Mouse (Mus musculus): Measurements from ENCODE around the gene Pspn. TPM values are rescaled to one million over a fixed set of nuclear protein-coding genes. Genes with fewer than 3 reads are reported as not detected.
A peak's percentile ranks its signal among the peaks of the same experiment; 100 is the strongest.

Pspn gene
- polyA plus RNA-seq, 2 experiments, result not detected

DNA sequence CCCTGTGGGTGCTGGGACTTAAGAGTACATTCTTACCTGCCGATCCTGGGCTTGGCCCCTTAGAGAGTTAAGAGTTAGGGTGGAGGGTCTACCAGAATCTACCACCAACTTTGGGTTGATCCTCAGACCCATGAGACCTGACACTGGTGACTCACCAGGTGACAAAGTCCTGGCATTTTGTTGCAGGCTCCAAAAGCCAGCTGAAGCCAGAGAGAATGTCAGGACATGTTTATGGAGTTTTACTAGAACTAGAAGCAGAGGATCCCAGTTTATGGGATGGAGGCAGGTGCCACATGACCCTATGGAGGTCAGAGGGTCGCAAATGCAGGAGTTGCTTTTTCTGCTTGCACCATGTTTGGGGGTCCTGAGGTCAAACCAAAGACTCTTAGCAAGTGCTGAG, 3.3 kb downstream of the Pspn start:
- TF ChIP-seq POLR2A (IDR thresholded peaks at IDR 0.05; ENCODE audit: borderline replicate concordance, extremely low read depth, insufficient read depth, insufficient read length), result no peak
- DNase-seq (ENCODE audit: low spot score) (no peak), ATAC-seq (ENCODE audit: low FRiP score, low read depth) (no peak)
- Histone ChIP-seq H3K4me3 (replicated peaks; ENCODE audit: low read length) (no peak overlapping the region), H3K36me3 (ENCODE audit: control insufficient read depth, insufficient read depth, low read length) (peaks cover 54% of the 10 kb centered on the region), H3K4me1 (ENCODE audit: control insufficient read depth, insufficient read depth, low read length) (peaks cover 8% of the 10 kb centered on the region; the same call in 1 of the 2 replicates), H3K9me3 (ENCODE audit: control insufficient read depth, low read length) (no peaks in the 10 kb centered on the region), H3K4me2 (replicated peaks; ENCODE audit: low read depth, low read length, severe bottlenecking) (peak overlapping the region; percentile 75; the same call in 1 of the 2 replicates), H3K9ac (ENCODE audit: low read depth, low read length, severe bottlenecking) (no peak overlapping the region), H3K27ac (replicated peaks; ENCODE audit: low read depth, low read length) (no peak overlapping the region), H3K27me3 (ENCODE audit: control insufficient read depth, insufficient read depth, low read length) (no peaks in the 10 kb centered on the region)
- 67% methylated on average over 2 of the region's 2 CpGs for WGBS

- no peak overlapping the region for H3K4me2 ChIP-seq (replicated peaks; ENCODE audit: low read depth, low read length, severe bottlenecking)
- no peak overlapping the region for H3K27ac ChIP-seq (replicated peaks; ENCODE audit: low read depth, low read length)
- H3K4me1 ChIP-seq (ENCODE audit: control insufficient read depth, insufficient read depth, low read length), result peaks cover 14% of the 10 kb centered on the region; the same call in 1 of the 2 replicates
- 91% methylated on average over 8 of the region's 8 CpGs for WGBS
- H3K4me3 ChIP-seq (replicated peaks; ENCODE audit: low read length), result no peak overlapping the region
- DNase-seq (ENCODE audit: low spot score), result no peak
- ATAC-seq (ENCODE audit: low FRiP score, low read depth), result no peak
- no peak overlapping the region for H3K9ac ChIP-seq (ENCODE audit: low read depth, low read length, severe bottlenecking)
- no peaks in the 10 kb centered on the region for H3K9me3 ChIP-seq (ENCODE audit: control insufficient read depth, low read length)
- TF ChIP-seq POLR2A (IDR thresholded peaks at IDR 0.05; ENCODE audit: borderline replicate concordance, extremely low read depth, insufficient read depth, insufficient read length), result no peak
- H3K36me3 ChIP-seq (ENCODE audit: control insufficient read depth, insufficient read depth, low read length), result peaks cover 57% of the 10 kb centered on the region
- H3K27me3 ChIP-seq (ENCODE audit: control insufficient read depth, insufficient read depth, low read length), result no peaks in the 10 kb centered on the region
Observed at GRCm38 (mm10) chr17:56995046-56995445, 4.8 kb downstream of the Pspn start.

- Histone ChIP-seq H3K4me3 (replicated peaks; ENCODE audit: low read length) (peak overlapping the region; percentile 91), H3K4me1 (ENCODE audit: control insufficient read depth, insufficient read depth, low read length) (peaks cover 5% of the 10 kb centered on the region; the same call in 1 of the 2 replicates), H3K27me3 (ENCODE audit: control insufficient read depth, insufficient read depth, low read length) (no peaks in the 10 kb centered on the region), H3K9me3 (ENCODE audit: control insufficient read depth, low read length) (no peaks in the 10 kb centered on the region), H3K36me3 (ENCODE audit: control insufficient read depth, insufficient read depth, low read length) (peaks cover 42% of the 10 kb centered on the region), H3K27ac (replicated peaks; ENCODE audit: low read depth, low read length) (no peak overlapping the region), H3K9ac (ENCODE audit: low read depth, low read length, severe bottlenecking) (peak overlapping the region; percentile 87), H3K4me2 (replicated peaks; ENCODE audit: low read depth, low read length, severe bottlenecking) (peak overlapping the region; percentile 86)
- no peak for ATAC-seq (ENCODE audit: low FRiP score, low read depth)
- 71% methylated on average over 2 of the region's 2 CpGs for WGBS
- no peak for DNase-seq (ENCODE audit: low spot score)
- no peak for TF ChIP-seq POLR2A (IDR thresholded peaks at IDR 0.05; ENCODE audit: borderline replicate concordance, extremely low read depth, insufficient read depth, insufficient read length)
Observed at GRCm38 (mm10) chr17:56990966-56991365, 8.9 kb downstream of the Pspn start.

DNA sequence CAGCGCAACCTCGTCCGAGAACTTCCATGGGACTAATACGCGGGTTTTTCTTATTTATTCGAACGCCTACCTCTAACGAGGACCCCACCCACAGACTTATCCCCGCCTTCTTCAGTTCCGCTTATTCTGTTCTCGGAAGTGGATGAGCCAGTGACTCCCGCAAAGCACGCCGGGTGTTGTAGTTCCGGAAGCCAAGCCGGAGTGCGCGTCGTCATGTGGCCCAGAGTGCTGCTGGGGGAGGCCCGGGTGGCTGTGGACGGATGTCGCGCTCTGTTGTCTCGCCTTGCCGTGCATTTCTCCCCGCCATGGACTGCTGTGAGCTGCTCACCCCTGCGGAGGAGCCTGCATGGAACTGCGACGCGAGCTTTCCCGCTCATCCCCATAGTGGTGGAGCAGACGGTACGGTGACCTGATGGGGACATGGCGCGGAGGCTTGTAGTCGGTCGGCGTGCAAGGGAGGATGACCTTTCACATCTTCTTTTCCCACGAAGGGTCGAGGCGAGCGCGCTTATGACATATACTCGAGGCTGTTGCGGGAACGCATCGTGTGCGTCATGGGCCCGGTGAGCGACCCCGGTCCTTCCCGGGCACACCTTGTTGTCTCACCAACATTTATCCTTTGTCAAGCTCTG, 9.6 kb downstream of the Pspn start, which contains the start of gene Clpp:
Clpp (plus strand) TSS at position 191 of the 632 bp plus-strand sequence.
- H3K27ac ChIP-seq (replicated peaks; ENCODE audit: low read depth, low read length), result peak within 1 kb of the TSS; percentile 55; the same call in 1 of the 2 replicates
- peak within 1 kb of the TSS; percentile 87 for H3K9ac ChIP-seq (ENCODE audit: low read depth, low read length, severe bottlenecking)
- TF ChIP-seq POLR2A (IDR thresholded peaks at IDR 0.05; ENCODE audit: borderline replicate concordance, extremely low read depth, insufficient read depth, insufficient read length), result peak; percentile 93
- peaks cover 5% of the 10 kb centered on the region; the same call in 1 of the 2 replicates for H3K4me1 ChIP-seq (ENCODE audit: control insufficient read depth, insufficient read depth, low read length)
- no peaks in the 10 kb centered on the region for H3K9me3 ChIP-seq (ENCODE audit: control insufficient read depth, low read length)
- peak within 1 kb of the TSS; percentile 86 for H3K4me2 ChIP-seq (replicated peaks; ENCODE audit: low read depth, low read length, severe bottlenecking)
- no peaks in the 10 kb centered on the region for H3K27me3 ChIP-seq (ENCODE audit: control insufficient read depth, insufficient read depth, low read length)
- peak; percentile 97 for ATAC-seq (ENCODE audit: low FRiP score, low read depth)
- WGBS, result under 1% methylated on average over 52 of the region's 52 CpGs
- peaks cover 35% of the 10 kb centered on the region for H3K36me3 ChIP-seq (ENCODE audit: control insufficient read depth, insufficient read depth, low read length)
- DNase-seq (ENCODE audit: low spot score), result peak; percentile 96
- peak within 1 kb of the TSS; percentile 91 for H3K4me3 ChIP-seq (replicated peaks; ENCODE audit: low read length)

DNA sequence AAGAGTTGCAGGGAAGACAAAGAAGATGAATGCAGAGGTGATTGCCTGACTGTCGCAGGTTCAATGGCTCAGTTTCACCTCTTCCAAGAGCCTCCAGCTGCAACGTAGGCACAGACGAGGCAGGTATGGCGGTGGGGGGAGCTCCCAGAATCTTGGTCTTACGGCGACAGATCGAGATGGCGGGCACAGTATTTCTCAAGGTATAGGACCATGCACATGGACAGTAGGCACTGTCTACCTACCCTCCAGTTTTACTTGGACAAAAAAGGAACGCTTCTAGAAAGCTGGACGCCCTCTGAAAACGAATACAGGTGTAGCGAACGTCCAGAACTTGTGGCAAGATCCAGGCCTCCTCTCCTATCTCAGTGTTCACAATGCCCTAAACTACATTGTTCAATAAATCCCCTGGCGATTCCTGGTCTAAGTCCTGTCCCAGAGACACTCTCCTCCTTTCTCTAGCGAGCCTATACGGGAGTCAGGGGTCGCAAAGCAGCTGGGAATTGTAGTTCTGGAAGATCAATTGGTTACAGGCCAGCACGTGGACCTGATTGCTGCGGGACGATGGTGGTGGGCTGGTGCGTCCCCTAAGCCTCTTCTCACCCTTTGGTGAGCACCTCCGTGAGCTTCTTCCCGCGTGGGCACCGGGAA, 10.2 kb downstream of the Pspn start:
- peaks cover 5% of the 10 kb centered on the region; the same call in 1 of the 2 replicates for H3K4me1 ChIP-seq (ENCODE audit: control insufficient read depth, insufficient read depth, low read length)
- H3K9me3 ChIP-seq (ENCODE audit: control insufficient read depth, low read length), result no peaks in the 10 kb centered on the region
- DNase-seq (ENCODE audit: low spot score), result peak; percentile 90
- H3K36me3 ChIP-seq (ENCODE audit: control insufficient read depth, insufficient read depth, low read length), result peaks cover 29% of the 10 kb centered on the region
- H3K4me2 ChIP-seq (replicated peaks; ENCODE audit: low read depth, low read length, severe bottlenecking), result peak overlapping the region; percentile 86
- no peaks in the 10 kb centered on the region for H3K27me3 ChIP-seq (ENCODE audit: control insufficient read depth, insufficient read depth, low read length)
- peak overlapping the region; percentile 55; the same call in 1 of the 2 replicates for H3K27ac ChIP-seq (replicated peaks; ENCODE audit: low read depth, low read length)
- 4% methylated on average over 25 of the region's 25 CpGs for WGBS
- TF ChIP-seq POLR2A (IDR thresholded peaks at IDR 0.05; ENCODE audit: borderline replicate concordance, extremely low read depth, insufficient read depth, insufficient read length), result no peak
- ATAC-seq (ENCODE audit: low FRiP score, low read depth), result peak; percentile 93
- H3K4me3 ChIP-seq (replicated peaks; ENCODE audit: low read length), result peak overlapping the region; percentile 91
- peak overlapping the region; percentile 87 for H3K9ac ChIP-seq (ENCODE audit: low read depth, low read length, severe bottlenecking)

Measured in limb, embryonic 14.5 days (tissue).